Mouse (Mus musculus) bone marrow macrophage, adult 2 months (primary cell): ENCODE data around the gene Samsn1. TPM values are rescaled to one million over a fixed set of nuclear protein-coding genes. Genes with fewer than 3 reads are reported as not detected.

Experiments used
- H3K27ac ChIP-seq: 2 replicates; pipeline ENCODE4 v1.5.1; 2012; ENCODE audit warnings: low read depth, low read length; ENCODE audit not compliant: insufficient read depth
- H3K4me1 ChIP-seq: 2 replicates; pipeline ENCODE4 v1.6.1; 2012; ENCODE audit warnings: low read length; ENCODE audit not compliant: control insufficient read depth, insufficient read depth
- H3K4me3 ChIP-seq: 2 replicates; pipeline ENCODE4 v1.5.1; 2012; ENCODE audit warnings: mild to moderate bottlenecking, low read length, moderate library complexity; ENCODE audit not compliant: insufficient read depth
- CTCF ChIP-seq: IDR thresholded peaks from 2 replicates; pipeline ENCODE4 v1.5.1; 2012; ENCODE audit warnings: low read depth, mild to moderate bottlenecking, low read length, moderate library complexity
- POLR2A ChIP-seq: IDR thresholded peaks from 2 replicates; pipeline ENCODE4 v1.6.1; 2012; ENCODE audit warnings: mild to moderate bottlenecking, low read depth, low read length, borderline replicate concordance
- polyA plus RNA-seq: library from polyadenylated mRNA; stranded (reverse); fragments of >200 nt; gene quantifications from 2 replicates; pipeline ENCODE4 v1.2.4, GENCODE M21; 2012; ENCODE audit not compliant: missing spikeins, insufficient read depth, insufficient read length

The Samsn1 gene
- polyA plus RNA-seq, 1 experiment: 26.0 TPM

DNA sequence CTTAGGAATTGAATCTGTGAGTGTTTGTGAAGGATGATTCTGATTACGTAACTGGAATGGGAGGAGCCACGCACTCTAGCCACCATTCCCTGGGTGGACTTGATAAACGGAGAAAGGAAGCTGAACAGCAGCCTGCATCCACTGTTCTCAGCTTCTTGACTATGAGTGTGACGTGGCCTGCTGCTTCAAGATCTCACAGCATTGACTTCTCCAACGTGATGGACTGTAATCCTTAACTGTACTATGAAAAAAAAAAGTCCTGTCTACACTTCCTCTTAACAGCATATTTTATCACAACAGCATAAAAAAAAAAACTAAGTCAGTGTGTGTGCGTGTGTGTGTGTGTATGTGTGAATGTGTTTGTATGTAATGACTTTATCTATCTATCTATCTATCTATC, 134.9 kb downstream of the Samsn1 start:
- Histone ChIP-seq H3K4me1 (peaks cover 5% of the 10 kb centered on the region), H3K27ac (0 out of 2 replicates have a peak overlapping the region, but pooled peaks have one; percentile 24), H3K4me3 (0 out of 2 replicates have a peak overlapping the region, but pooled peaks have one; percentile 13)
- no peak for TF ChIP-seq CTCF
- TF ChIP-seq POLR2A: no peak

DNA sequence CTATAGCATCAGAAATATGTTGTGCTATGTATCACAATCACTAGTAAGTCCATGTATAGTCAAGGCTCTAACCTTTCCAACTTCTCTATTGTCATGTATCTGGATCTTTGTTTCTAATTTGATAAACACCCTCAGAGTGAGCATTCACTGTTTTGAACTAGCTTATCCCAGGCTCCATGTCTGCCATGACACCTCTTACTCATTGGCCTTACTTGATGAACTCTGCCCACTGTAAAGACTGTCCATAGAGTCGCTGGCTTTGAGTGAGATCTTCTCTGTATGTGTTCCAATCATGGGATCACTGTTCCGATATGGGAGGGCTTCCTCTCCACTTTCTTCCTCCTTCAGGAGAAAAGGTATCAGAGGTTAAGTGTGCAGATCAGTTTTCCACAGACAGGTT, 143.2 kb downstream of the Samsn1 start:
- no peak overlapping the region for H3K4me3 ChIP-seq
- H3K4me1 ChIP-seq: peaks cover 12% of the 10 kb centered on the region
- TF ChIP-seq POLR2A: no peak
- H3K27ac ChIP-seq: no peak overlapping the region

GRCm38 (mm10) chr16:75877170-75877569, 144.9 kb downstream of the Samsn1 start:
- peaks cover 12% of the 10 kb centered on the region for H3K4me1 ChIP-seq
- H3K27ac ChIP-seq: peak overlapping the region; percentile 64
- no peak overlapping the region for H3K4me3 ChIP-seq
- TF ChIP-seq POLR2A (no peak), CTCF (no peak)

- peaks cover 12% of the 10 kb centered on the region for H3K4me1 ChIP-seq
- no peak overlapping the region for H3K4me3 ChIP-seq
- H3K27ac ChIP-seq: no peak overlapping the region
- TF ChIP-seq CTCF (no peak), POLR2A (no peak)
Measured at GRCm38 (mm10) chr16:75875896-75876295, 146.2 kb downstream of the Samsn1 start.

DNA sequence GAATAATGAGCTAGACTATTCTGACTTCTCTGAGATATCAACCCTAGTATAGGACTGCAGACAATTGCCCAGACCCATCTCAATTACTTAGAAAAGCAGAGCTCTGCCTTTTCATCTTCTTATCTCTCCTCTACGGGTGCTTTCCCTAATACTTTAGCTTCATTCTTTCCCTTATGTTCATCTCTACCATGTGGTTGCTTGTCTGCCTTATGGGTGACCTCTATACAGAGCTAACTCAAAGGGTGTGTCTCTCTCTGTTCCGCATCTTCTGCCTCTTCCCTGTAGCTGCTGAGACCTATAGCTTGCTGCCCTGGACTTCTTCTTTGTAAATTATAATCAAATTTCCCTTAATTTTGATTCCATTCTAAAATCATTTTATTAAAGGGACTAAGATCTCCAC, 147.6 kb downstream of the Samsn1 start:
- TF ChIP-seq POLR2A (no peak), CTCF (no peak)
- Histone ChIP-seq H3K4me3 (no peak overlapping the region), H3K27ac (no peak overlapping the region)

GRCm38 (mm10) chr16:75872241-75872640, 149.8 kb downstream of the Samsn1 start:
- peaks cover 19% of the 10 kb centered on the region for H3K4me1 ChIP-seq
- H3K4me3 ChIP-seq: no peak overlapping the region
- TF ChIP-seq POLR2A (no peak), CTCF (no peak)
- H3K27ac ChIP-seq: no peak overlapping the region

More for the DNA sequence above, 147.6 kb downstream of the Samsn1 start:
- H3K4me1 ChIP-seq: peaks cover 16% of the 10 kb centered on the region

DNA sequence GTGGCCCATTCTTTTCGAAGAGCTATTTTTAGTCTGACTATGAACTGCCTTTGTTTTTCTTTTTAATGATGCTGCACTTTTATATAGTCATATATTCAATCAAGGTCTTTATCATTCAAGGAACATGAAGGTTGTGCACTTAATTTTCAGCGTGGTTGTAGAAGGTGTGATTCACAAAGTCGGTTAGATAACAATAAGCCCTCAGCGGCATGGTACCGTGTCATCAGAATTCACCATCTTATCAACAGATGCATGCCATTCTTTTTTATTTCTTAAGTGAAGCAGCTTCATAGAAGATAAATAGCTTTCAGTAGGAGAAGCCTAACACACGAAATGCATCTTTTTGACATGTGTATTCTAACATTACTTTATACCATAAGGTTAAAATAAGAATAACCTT, 154.7 kb downstream of the Samsn1 start:
- TF ChIP-seq POLR2A (no peak), CTCF (no peak)

DNA sequence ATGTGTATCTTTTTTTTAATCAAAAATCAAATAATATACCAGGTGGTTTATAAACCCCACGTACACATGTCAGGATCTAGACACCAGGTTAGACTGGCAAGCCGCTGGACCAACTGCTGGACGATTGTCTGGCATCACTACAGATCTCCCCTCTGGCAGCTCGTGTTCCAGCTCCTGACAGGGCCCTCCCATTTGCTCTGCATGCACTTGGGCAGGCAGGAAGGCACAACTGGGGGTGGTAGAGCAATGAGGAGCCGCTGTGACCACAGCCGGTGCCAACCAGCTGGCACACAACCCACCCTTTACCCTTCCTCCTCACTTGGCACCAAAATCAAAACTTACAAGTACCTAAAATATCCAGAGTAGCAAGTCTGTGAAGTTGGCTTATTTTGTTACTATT, 156.6 kb downstream of the Samsn1 start:
- TF ChIP-seq CTCF (no peak), POLR2A (no peak)
- no peak overlapping the region for H3K27ac ChIP-seq
- H3K4me1 ChIP-seq: peaks cover 8% of the 10 kb centered on the region
- no peak overlapping the region for H3K4me3 ChIP-seq

More for the DNA sequence above, 154.7 kb downstream of the Samsn1 start:
- Histone ChIP-seq H3K4me3 (no peak overlapping the region), H3K4me1 (peaks cover 10% of the 10 kb centered on the region), H3K27ac (no peak overlapping the region)

DNA sequence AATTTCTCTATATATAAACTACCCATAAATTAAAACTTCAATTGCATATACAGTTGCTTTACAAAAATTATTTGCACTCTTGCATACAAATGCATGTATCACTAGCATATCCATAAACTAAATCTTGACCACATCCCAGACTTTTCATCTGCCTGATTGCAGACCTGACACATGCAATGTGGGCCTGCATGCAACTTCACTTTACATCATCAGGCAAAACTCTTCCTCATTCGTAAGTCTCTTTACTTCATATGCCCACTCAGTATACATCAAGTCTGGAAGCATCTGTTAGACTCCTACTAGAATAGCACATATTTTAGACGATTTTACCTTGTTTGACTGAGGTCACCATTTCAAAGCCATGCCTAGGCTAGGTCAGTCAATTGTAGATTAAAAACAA, 157.4 kb downstream of the Samsn1 start:
- no peak overlapping the region for H3K27ac ChIP-seq
- H3K4me1 ChIP-seq: peaks cover 6% of the 10 kb centered on the region
- TF ChIP-seq POLR2A: no peak
- H3K4me3 ChIP-seq: no peak overlapping the region

DNA sequence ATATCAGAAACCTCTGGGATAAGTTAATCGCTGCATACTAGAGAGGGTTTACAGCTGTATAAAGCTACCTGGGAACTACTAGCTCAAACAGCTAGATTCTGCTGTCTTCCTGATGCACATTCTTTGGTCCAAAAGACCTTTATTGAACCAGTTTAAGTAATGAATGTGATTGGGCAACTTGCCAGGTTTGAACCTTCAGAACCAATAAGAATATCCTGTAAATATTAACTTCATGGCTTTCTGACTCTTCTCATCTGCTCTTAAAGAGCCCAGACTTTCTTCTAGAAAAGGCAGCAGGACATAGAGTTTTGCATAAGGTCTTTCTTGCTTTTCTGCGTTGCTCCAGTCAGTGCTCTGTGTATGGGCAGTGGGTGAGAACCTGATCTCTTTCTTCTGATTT, 165.7 kb downstream of the Samsn1 start:
- TF ChIP-seq POLR2A: no peak
- TF ChIP-seq CTCF: no peak

GRCm38 (mm10) chr16:75855402-75855801, 166.7 kb downstream of the Samsn1 start:
- Histone ChIP-seq H3K27ac (no peak overlapping the region), H3K4me1 (peaks cover 8% of the 10 kb centered on the region), H3K4me3 (no peak overlapping the region)
- TF ChIP-seq CTCF: no peak
- TF ChIP-seq POLR2A: no peak

More for the DNA sequence above, 165.7 kb downstream of the Samsn1 start:
- H3K4me1 ChIP-seq: peaks cover 8% of the 10 kb centered on the region
- no peak overlapping the region for H3K4me3 ChIP-seq
- no peak overlapping the region; the same call in 1 of the 2 replicates for H3K27ac ChIP-seq
